Mouse (Mus musculus): ENCODE results near the gene Ppm1h.
"Not testable (repeated sequence)": the region's sequence is repeated elsewhere in the genome, so short reads cannot be mapped to it uniquely, and the experiment has no call there.

The Ppm1h gene

DNA sequence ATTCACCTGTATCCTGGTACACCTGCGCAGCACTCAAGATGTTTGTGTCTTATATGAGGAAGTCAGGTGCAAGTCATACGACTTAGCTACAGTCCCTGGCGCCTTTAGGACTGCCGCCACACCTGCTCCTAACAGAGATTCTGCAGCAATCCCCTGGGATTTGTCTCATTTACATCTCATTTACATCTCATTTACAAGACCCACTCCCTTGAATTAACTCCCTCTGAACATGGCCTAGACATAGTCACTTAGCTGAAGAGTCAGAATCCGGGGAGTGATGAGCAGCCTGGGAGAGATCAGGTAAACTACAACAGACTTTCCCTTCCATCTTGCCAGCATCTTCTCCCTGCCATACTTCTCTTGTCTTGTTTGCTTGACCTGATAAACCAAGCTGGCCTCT is 287.1 kb downstream of the Ppm1h start:
- DNase-seq (ENCODE audit: low spot score in 2 of 2), result not testable (repeated sequence)

DNA sequence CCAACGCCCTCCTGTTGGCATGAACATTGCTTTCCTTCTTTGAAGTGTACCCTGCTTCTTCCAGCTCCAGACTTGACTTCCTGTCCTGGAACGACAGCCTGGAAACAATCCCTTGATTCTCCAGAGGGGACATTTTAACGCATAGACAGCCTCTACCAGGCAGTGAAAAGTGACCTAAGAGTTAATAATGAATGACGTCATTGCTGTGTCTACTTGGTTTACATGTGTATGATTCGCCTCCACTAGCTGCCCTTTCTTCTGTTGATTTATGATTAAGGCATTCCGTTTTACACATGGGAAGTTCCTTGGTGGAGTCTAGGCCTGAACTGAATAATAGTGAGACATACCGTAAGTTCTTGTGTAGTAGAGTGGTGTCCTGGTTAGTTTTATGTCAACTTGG is 287.9 kb downstream of the Ppm1h start:
- DNase-seq (ENCODE audit: low spot score in 2 of 2), result no peak

DNA sequence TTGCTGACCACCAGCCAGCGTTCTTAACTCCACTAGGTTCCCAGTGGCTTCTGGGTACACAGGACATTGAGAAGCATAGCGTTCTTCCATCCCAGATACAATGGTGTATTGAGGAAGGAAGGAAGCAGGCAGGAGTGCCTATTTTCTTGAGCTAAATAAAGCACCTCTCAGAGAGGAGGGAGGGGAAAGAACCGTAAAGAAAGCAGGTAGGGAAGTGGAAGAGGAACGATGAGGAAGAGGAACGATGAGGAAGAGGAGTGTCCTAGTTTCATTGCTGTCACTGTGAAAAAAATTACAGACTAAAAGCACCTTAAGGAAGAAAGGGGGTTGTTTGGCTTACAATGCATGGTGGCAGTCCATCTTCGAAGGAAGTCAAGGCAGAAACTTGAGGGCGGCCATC is 291.6 kb downstream of the Ppm1h start:
- DNase-seq (ENCODE audit: low spot score in 2 of 2), result no peak

DNA sequence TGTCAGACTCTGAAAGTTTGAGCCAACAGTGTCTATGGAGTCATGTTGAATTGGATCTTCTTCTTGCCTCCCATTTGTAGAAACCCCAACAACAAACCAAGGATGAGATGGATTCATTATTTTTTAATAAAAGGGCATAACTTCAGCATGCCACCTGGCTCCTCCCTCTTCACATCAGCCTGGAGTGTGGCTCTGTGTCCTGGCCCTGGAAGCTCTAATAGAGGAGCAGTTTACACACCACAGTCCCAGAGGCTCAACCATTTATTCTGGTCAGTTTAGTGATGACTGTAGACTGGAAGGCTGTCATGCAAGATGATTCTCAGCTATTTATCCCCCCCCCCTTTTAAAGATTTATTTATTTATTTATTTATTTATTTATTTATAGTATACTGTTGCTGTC is 294.7 kb downstream of the Ppm1h start:
- no peak for DNase-seq (ENCODE audit: low spot score in 2 of 2)

DNA sequence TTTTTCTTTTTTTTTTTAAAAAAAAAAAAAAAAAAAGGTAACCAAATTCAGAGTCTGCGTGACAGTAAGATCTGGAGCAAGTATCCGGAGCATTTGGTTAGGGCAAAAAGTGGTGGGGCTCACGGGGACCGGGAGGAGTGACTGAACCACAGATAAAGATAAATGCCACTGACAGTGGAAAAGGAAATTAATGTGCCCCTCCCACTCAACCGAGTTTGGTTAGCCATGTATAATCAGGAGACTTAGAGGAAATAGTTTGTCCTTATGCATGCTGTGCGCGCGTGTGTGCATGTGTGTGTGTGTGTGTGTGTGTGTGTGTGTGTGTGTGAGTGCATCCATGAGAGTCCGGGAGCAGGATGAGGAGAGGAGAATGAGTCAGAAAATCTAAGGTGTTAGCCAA is 297.5 kb downstream of the Ppm1h start:
- no peak for DNase-seq (ENCODE audit: low spot score in 2 of 2)

DNA sequence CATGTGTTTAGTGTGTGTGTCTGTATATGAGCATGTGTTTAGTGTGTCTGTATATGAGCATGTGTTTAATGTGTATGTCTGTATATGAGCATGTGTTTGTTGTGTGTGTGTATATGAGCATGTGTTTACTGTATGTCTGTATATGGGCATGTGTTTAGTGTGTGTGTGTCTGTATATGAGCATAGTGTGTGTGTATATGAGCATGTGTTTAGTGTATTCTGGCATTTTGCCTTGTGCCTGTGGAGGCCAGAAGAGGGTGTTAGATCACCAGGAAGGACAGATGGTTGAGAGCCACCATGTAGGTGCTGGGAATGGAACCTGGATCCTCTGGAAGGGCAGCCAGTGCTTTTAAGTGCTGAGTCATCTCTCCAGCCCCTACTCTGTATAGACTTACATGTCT is 300.8 kb downstream of the Ppm1h start:
- DNase-seq (ENCODE audit: low spot score in 2 of 2), result no peak

DNA sequence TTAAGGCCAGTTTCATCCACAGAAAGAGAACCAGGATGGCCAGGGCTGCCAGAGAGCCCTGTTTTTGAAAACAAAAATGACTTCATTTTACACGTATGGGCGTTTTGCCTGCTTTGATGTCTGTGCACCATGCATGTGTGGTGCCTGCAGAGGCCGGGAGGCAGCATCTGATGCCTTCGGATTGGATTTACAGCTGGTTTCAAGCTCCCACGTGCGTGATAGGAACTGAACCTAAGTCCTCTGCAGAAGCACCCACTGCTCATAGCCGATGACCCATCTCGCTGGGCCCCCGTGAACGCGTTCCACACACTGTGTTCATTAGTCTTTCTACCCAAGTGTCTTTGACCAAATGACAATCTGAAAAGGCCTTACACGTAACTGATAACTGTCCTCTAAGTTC is 301.6 kb downstream of the Ppm1h start:
- no peak for DNase-seq (ENCODE audit: low spot score in 2 of 2)

DNA sequence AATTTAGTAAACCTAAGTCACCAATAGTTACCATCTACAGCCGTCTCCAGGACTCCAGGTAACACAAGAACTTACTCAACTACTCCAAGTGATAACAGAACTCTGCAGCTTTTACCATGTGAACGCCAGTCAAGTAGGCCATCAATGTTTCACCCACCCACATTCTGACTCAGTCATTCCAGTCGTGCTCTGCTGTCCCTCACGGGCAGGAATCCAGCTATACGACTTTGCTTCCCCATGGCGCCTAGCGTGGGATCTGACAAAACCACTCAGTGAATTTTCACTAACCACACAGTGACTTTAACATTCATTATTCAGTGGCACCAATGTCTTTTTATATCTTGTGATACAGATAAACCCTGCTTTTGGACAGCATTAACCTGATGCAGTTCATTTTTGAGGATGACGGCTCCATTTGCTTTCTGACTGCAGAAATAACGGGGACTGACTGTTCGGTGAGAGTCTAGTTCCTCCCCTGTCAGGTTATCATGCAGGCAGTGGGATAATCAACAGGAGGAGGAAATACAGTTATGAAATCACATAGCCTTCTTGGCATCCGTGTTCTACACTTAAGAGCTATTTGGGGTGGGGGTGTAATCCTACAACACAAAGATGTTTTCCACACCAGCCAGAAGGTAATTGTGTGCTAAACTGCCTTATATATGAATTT is 304.5 kb downstream of the Ppm1h start:
- peak in 1 of 2 experiments; percentile 52 for DNase-seq (ENCODE audit: low spot score in 2 of 2)

DNA sequence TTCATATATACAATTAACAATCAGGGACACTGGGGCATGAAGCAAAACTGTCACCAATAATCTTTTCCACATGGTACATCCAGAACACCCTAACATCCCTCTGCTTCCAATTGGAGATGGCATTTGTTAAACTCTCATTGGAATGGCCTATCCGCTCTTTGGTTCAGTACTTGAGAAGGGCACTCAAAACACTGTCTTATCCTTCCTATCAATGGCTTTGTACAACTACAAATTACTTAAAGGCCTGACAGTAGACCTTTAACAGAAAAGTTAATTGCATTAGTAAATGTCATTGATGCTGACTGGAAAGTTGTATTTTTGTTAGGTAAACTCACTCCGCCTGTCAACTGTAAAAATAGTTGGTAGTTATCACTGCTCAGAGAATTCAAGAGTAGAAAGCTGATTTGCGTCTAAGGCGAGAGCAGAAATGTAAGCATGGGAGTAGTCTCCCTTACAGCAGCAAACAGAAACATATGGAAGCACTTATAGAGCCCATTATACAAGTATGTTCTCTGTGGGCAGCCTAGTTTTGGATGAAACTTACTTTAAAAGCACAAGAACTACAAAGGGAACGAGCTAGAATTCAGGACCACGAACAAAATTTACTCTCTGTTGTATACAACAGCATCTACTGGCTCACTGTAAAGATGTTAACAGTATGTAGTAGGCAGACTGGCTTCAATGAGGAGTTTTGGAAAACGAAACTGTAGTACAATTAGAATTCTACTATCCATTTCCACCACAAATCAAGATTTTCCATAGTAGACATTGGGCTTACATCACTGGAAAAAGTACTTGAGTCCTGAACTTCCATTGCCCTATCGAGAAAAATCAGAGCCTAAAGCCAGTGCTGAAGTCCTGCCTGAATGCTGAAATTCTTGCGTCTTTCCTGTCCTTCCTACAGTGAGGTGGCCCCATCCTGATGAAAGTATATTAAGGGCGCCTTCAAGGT is 305.3 kb downstream of the Ppm1h start:
- no peak for DNase-seq (ENCODE audit: low spot score in 2 of 2)

DNA sequence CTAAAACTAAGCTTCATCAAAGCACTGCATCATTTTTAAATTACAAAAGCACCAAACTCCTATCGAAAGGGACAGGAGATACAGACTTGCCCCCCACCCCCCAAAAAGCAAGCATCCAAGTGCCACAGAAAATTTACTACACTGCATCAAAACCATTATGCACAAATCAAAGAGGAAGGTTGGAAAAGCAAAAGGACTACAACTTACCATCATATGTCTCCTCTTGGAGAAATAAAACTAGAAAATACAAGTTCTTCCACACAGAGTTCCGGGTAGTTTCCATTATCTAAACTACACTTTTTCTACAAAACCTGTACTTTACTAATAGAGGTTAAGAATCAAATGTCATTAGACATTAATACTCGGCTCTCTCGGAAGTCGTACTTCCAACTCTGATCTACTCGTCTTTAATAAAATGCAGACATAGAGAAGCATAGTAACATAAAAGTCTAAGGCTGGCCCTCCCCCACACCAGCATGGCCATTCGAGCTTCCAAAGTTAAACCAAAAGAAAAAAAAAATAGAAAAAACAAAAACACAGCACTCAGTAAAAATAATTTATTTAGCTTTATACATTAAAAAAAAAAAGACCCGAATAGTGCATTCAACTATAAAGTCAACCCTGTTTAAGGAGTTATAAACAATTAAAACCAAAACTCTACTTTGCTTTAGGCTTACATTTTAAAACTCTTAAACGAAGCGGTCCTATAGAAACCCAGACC is 306.1 kb downstream of the Ppm1h start:
- DNase-seq (ENCODE audit: low spot score in 2 of 2), result no peak

DNA sequence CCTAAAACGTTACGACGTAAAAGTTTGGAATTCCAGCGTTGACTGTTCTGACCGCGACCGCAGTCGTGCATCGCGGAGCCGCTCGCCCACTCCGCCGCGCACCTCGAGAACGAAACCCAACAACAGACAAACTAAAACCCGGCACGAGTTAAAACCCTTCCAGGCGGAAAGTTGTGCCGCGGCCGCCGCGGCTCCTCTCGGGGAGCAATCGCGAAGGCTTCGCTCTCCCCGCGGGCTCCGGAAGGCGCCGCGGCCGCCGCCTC is 306.6 kb downstream of the Ppm1h start:
- peak in 1 of 2 experiments; percentile 49 for DNase-seq (ENCODE audit: low spot score in 2 of 2)

DNA sequence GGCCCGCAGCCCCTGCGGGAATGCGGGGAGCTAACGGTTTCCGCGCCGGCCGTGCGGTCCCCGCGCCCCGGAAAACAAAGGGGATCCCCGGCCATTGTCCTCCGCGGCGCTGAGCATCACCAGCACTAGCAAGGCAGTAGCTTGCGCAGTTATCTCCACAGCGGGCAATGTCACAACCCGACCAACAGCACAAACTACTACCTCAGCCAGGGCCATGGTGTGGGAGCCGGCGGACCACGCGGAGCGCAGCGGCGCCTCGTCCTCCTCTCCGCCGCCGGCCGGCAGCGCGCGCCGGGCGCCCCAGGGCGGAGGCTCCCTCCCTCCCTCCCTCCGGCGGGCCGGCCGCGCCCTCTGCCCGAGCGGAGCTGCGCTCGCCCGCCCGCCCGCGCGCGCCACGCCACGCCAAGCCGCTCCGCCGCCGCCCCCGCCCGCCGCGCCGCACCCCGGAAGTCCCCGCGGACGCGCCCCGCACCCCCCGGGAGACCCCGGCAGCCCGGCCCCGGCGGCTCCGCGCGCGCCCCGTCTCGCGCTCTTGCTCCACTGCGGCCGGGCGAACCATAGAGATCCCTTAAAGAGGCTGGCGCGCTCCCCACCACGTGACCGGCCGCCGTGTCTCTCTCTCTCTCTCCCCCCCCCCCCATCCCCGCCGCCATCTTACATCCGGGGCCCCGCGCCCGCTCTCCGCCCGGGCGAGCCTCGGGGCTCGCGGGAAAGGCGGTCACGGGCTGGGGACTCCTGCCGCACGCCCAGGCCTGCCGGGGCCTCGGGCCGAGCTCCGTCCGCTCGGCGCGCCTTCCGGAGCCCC is 307.2 kb downstream of the Ppm1h start:
- peak; percentile 91 to 93 for DNase-seq (ENCODE audit: low spot score in 2 of 2)

DNA sequence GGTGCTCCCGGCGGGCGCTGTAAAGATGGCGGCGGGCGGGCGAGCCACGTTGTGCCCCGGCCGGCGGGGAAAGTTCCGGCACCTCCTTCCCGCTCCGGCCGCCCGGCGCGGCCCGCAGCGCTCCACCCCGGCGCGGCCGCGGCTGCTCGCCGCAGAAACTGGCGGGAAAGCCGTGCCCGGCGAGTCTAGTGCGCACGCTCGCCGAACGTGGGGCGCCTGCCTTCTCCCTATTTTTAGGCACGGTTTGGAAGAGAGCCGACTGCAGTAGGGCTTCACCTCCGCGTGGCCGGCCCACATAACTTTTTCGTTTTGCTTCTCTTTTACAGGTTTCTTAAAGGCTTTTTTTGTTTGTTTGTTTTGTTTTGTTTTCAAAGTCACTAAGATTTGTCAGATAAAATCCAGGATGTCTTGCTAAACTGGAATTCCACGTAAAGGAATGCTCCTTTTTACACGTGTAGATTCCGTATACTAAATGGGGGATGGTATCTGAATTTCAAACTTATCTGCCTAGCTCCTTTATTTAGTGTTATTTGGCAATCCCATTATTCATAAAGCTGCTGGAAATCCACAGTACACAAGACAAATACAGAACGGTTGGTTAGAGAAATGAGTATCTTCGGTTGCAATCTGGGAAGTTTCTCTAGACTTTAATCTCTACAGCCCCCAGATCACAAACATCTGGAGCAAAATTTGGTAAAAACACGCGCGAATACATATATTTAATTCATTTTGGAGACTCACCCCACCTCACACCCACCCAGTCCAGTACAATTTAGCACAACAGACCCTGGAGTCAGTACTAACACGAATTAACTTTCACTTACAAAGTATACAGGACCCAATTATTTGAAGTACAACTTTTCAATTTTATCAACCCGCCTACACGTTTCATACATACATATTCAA is 308.0 kb downstream of the Ppm1h start:
- DNase-seq (ENCODE audit: low spot score in 2 of 2), result peak; percentile 84 to 85

DNA sequence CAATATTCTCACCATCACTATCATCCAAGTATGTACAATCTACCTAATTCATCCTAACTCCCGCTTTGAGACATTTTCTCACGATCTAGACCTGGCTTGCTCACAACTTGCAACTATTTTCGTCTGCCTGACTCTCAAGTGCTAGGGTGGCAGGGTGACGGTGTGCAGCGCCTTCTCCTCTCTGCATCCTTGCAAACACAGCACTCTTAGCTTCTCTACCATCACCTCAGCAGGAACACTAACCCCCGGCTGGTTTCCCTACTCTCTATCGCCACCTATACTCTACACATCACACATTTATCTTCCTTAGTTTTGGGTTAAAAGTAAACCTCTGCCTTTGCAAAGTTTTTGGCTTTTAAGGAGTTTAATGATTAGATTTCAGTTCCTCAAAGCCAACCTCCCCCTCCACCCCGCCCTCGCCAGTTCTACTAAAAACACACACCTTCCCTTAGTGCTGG is 309.1 kb downstream of the Ppm1h start:
- peak; percentile 61 to 68 for DNase-seq (ENCODE audit: low spot score in 2 of 2)

DNA sequence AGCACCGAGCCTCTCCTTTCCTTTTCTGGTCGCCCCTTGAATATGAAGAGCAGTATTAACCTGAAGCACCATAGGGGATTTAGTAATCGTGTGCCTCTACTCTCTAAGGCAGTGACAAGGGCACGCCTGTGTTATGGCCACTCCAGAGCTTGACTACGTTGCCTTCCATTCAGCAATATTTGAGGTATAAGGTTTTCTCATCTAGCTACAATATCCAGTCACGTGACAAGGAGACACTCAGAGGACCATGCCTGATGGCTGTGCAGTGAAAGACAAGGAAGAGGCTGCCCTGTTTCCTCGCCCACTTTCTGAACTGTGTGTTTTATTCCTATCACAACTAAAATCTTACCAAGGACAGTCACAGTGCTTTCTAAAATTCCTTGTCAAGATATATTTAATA is 309.8 kb downstream of the Ppm1h start:
- no peak for DNase-seq (ENCODE audit: low spot score in 2 of 2)

DNA sequence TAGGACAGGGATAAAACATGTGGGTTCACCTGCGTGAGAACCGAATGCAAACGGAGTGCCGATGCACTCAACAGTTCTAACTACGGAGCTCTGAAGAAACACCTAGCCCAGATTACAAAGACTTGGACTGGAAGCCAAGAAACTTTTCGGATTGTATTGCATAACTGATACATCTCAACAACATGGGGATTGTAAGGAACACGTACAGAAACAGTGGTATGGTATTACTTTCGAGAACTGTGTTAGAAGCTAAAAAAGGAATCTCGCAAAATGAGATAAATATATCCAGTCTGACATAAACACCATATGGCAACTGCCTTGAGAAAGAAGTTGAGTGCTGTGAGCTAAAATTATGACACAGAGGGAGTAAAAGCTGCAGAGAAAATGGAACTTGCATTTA is 311.4 kb downstream of the Ppm1h start:
- DNase-seq (ENCODE audit: low spot score in 2 of 2), result no peak

DNA sequence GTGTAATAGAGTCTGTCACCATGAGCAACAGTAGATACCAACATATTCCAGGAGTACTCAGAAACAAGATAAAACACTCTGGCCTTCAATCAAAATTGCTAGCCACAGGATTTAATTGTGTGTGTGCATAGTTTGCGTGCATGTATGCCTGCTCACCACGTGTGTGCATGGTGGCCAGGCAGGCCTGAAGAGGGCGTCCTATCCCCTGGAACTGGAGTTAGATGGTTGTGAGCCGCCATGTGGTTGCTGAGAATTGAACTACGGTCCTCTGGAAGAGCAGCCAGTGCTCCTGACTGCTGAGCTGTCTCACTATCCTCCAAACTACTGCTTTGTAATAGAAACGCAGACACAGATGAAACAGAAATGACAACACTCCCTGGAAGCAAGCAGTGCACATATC is 312.0 kb downstream of the Ppm1h start:
- no peak for DNase-seq (ENCODE audit: low spot score in 2 of 2)

DNA sequence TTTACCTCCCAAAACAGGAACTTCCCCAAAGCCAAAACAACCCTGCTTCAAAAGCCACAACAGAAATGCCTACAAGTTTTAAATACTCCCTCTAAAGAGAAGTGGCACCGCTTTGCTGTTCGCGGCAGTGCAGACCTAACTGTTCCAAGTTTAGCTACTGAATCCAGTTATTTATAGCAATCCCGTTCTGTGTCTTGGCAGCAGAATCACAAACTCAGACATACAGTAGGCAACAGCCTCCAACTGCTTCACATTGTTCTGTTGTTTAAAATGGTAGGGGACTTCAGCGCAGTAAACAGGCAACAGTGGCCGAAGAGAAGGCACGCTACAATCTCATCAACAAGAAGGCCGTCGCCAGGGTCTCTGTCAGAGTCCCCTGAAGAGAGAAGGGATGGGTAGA is 312.5 kb downstream of the Ppm1h start:
- DNase-seq (ENCODE audit: low spot score in 2 of 2), result peak; percentile 73 to 85

DNA sequence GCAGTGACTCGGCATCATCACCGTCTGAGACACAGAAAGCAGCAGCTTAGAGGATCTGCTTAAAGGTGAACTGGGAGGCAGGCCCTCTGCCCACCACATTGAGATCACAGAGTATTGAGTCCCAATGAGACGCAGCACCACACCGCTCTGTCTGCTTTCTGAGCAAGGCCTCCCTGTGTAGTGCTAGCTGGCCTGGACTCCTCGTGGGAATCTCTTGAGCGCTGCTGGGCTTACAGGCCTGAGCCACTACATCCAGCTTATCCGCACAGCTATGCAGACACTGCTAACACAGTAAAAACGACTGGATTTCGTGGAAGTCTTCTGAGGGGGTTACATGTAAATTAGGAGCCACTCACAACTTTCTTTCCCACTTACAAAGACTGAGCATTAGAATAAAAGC is 313.1 kb downstream of the Ppm1h start:
- no peak for DNase-seq (ENCODE audit: low spot score in 2 of 2)

DNA sequence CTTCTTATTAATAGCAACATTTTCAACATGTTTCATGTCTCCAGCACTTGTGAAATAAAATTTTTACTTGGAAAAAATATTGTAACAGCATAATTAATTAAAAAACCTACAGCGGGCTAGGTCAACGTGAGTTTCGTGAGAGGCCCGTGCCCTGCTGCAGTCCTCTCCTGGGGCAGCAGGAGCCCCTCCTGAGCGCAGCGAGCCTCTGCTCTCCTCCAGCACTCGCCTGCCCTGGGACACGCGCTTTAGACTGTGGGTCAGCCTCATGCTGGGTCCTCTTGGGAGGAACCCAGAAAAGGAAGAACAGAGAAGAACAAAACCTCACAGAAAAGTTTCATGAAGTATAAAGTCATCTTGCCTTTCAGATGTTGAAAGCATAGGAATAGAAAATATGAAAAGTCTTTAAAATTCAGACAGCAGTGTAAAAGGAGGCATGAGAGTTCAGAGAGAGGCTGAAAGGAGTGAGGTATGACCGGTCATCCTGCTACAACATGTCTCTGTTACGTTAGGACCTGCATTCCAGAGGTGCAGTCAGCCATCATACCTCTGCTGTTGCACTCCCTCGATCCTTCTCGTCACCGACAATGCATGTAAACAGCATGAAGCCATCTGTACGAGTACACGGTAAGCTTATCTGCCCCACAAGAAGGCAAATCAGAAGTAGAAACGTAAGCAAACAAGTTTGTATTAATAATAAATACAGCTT is 316.0 kb downstream of the Ppm1h start:
- DNase-seq (ENCODE audit: low spot score in 2 of 2), result no peak

Data from right cerebral cortex, postnatal 10 days (tissue).